Mouse (Mus musculus) cerebellum, postnatal 10 days (tissue): ENCODE measurements at regions not wholly inside any gene's neighbourhood (a gene's known extent, or its start where the extent isn't known, plus 50 kb on each side); places are given as distances from the start of the nearest gene placed in this dataset.

Experiments used
- DNase-seq, 2 experiments: peaks; one replicate each; pipeline ENCODE4 v3.0.0; 2021; ENCODE audit warnings: mixed read lengths in 2 of 2

- no peak for DNase-seq
Measured at GRCm38 (mm10) chr14:102880658-102881083, 101.8 kb downstream of the Kctd12 start.

DNA sequence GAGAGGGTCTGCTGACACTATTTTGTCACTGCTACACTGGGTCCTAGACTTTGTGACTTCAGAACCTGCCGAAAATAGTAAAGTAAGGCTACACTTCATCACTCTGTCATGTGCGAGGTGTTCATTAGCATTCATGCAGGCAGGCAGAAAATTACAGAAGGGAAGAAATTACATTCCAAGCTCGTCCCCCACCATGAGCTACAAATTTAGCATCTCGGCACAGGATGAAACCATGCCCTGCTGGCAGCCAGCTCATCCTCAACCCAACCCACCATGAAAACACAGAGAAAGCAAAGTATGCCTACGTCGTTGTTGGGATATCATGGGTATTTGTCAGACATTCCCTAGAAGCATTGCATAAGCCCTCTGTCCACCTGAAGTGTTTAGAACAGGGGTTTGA is 103.9 kb downstream of the Kctd12 start:
- no peak for DNase-seq

GRCm38 (mm10) chr14:102868160-102868559 is 114.3 kb downstream of the Kctd12 start:
- DNase-seq: no peak

DNA sequence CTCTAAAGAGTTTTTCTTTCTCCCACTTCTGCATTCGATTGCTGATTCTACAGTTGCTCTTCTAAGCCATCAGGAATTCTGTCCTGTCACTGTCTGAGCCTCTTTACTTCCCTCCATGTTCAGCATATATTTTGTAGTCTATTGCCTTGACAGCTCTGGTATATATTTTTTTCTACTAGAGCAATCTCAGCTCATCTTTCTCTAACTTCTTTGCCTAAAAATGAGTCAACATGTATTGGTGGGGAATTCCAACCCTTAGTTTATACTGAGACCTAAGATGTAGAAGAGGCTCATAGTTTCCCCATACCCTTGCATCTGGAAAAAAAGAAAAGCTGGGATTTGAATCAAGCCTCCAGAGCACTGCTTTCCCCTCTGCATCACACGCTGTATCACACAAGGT is 114.7 kb downstream of the Kctd12 start:
- no peak for DNase-seq

GRCm38 (mm10) chr14:102866511-102866910 is 115.9 kb downstream of the Kctd12 start:
- no peak for DNase-seq

DNA sequence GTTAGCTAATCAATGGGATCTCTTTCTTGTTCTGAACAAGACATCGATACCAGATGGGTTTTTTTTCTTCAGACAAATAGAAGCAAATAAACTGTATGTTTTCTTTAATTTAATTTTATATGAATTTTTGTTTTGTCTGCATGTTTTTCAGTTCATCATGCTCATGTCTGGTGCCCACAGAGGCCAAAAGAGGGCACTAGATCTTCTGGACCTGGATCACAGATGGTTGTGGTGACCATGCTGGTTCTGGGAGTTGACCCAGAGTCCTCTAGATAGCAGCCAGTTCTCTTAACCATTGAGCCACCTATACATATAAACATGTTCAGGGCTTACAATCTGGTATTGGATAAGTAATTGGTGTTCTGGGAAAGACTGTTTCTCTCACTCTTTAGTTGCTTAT is 120.7 kb downstream of the Kctd12 start:
- peak in 1 of 2 experiments; percentile 35 for DNase-seq

GRCm38 (mm10) chr14:102859361-102859871 is 123.0 kb downstream of the Kctd12 start:
- DNase-seq: no peak

DNA sequence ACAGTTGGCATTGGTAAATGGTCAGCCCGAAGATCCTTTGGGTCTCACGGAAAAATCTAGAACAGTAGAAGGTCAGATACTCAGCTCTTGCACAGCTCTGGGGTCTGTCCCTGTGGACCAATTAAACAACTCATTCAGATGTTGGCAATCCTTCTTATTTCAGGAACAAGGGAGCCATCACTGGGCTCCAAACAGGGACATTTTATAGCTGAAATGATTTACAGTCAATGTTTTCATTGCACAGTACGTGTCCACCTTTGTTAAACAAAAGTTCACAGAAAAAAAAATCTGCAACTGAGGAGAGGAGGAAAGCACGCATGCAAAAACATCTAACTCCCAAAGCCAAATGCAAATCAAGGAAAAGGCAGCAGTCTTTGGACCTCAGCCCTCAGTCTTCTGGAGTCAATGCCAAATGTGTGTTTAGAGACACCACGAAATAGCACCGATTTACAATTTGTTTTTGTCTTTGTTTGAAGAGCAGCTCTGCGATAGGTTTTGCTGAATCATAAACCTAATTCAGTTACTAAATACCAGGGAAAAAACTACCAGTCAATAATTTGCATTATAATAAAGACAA is 127.1 kb downstream of the Kctd12 start:
- peak; percentile 66 to 69 for DNase-seq

DNA sequence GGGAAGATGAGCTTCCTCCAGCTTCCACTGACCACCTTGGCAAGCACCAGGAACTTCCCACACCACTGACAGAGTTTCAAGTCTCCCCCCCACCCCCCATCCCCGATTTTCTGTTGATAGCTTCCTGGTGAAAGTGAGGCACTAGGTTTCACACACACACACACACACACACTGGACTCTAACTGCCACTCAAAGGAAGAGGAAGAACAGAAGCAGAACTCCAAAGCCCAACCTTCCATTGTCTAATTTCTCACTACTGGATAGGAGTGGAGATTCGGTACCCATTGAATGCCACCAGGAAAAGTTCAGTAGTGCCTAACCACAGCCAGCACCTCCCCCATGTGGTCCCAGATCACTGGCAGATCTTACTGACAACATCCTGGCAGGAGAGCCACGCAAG is 138.7 kb downstream of the Kctd12 start:
- peak in 1 of 2 experiments; percentile 23 for DNase-seq

- DNase-seq: no peak
Measured at GRCm38 (mm10) chr14:102837602-102838001, 144.8 kb downstream of the Kctd12 start.

DNA sequence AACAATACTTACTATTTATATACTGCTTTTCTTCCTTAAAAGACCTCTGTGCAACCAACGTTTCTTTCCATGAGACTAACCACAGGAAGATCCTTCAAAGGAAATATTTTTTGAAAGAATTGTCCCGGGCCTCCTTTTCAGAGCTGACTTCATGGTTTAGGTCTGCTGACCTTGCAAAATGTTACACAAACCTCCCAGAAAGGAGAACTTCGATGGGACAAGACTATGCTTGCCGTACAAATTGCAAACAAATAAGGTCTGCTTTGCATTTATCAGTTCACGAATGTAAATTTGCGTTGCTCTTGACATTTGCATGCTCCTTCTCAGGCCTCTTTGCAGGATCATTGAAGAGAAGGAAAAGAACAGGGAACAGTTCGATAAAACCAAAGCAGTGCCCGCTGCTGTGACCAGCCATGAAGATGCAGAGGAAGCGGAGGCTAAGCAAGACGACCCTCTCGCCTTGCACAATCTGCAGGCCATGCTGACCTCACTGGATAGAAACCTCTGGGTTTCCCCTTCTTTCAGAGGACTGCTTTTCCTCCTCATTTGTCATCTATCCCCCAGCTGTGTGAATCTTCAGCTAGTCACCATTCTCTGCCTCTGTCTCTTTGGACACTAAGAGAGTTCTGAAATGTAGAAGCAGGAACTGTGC is 147.2 kb downstream of the Kctd12 start:
- DNase-seq: no peak

- DNase-seq: no peak
Measured at GRCm38 (mm10) chr14:102828442-102828841, 154.0 kb downstream of the Kctd12 start.

- no peak for DNase-seq
Measured at GRCm38 (mm10) chr14:102827756-102828384, 154.6 kb downstream of the Kctd12 start.

GRCm38 (mm10) chr14:102825525-102825924 is 156.9 kb downstream of the Kctd12 start:
- DNase-seq: no peak

- DNase-seq: no peak
Measured at GRCm38 (mm10) chr14:102820663-102821062, 161.8 kb downstream of the Kctd12 start.

DNA sequence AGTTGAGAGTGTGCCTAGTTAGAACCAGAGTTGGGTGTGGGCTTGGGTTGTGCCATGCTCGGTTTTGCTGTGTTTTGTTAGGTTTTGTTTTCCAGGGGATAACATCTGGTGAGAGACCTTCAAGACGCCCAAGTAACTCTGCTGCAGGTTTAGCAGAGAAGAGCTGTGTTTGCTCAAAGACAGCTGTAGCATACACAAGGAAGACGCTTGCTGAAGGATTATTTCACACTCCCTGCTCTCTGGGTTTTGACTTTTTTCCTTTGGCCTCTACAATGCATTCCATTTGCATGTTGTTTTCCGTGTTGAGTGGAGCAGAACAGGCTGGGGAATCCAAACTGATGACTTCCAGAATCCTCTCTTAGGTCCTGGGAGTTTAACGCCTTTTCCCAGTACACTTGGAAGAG is 170.8 kb downstream of the Kctd12 start:
- no peak for DNase-seq

DNA sequence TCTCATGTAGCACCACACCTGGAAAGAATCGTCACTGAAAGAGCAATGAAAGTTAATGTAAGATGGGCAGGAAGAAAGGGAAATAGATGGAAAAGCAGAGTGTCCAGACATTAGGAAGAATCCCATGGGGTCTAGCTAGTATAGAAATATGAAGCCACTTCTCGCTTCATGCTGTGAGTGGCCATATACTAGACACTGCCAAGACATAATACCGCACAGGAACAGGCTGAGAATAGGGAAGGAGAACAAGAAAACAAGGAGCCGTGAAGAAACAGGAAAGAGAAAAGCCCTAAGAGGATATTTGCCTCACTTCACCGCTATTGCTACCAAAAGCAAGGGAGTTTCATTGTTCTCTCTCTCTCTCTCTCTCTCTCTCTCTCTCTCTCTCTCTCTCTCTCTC is 171.4 kb downstream of the Kctd12 start:
- no peak for DNase-seq

- DNase-seq: no peak
Measured at GRCm38 (mm10) chr14:102810121-102810921, 172.1 kb downstream of the Kctd12 start.

DNA sequence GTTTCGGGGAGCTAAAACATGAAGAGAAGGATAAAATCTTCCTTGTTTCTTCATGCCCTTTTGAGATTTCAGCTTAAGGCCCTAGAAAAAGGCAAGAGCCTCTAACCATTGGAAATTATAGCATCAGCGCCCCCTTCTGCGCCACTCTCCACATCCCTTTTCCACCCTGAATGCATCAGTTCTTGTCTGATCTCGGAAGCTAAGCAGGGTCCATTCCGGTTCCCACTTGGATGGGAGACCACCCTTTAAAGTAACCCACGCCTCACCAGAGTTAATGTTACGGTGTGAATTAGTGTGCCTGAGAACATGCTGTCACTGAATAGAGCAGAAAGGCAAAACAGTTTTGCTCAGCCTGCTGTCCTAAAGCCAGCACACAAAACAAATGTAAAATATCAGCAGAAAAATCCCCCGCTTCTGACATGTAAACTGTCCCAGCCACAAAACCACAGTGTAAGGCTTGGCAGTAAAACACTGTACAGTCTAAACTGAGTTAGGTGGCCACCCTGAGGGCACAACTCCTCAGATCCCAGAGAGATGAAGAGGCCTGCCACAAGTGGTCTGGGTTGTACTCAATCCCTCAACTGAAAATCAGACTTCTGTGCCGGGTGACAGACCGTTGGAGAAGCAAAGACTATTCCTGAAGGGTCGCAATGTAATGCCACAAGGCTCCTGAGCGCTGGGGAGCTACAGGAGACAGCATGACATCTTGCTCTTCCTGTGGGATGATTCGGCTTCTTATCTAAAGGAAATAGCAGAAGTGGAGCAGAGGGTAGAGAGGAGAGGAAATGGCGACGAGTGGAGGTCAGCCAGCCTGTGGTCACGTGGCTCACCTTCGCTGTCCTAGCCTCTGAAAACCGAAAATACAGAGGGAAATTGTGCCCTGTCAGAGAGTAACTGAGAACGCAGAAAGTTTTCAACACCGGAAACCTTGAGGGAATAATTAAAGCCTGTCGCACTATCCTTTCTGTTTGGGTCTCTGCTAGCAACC is 176.2 kb downstream of the Kctd12 start:
- peak; percentile 46 to 47 for DNase-seq

DNA sequence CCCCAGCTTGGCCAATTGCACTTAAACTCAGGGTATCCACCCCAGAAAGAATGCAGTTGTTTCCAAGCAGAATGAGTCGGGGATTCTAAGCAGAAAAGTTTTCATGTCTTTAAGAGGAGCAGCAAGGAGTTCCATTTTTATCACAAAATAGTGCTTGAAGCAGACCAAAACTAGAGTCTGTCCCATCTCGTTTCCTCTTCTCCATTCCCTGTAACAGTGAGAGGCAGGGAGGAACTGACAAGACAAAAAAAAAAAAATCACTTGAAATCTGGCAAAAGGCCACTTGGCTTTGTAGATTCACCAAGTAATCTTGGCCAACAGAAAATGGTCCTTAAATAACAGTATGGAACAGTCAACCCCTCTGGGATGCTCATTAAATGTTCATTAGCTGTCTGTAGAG is 186.8 kb downstream of the Kctd12 start:
- DNase-seq: no peak

- peak; percentile 28 to 32 for DNase-seq
Measured at GRCm38 (mm10) chr14:102794898-102795297, 187.5 kb downstream of the Kctd12 start.

DNA sequence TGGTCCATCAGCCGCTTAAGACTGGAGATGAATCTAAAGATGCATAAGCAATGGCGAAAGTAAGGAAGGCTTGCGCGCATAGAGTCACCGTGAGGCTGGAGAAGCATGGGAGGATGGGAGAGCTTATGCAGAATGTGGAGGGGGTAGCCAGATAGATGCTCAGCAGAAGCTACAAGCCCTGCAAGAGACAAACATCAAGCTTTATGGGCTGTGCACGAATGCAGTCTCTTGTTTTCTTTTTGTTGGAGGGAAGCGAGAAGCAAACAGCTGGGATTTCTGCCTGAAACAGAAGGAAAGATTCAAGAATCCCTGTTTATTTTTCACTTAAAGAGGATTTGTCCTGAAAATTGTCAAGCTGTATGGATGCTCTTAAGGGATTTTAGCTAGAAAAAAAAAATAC is 188.7 kb downstream of the Kctd12 start:
- DNase-seq: no peak
